Mouse (Mus musculus): ENCODE data around the gene Abce1.

- TF ChIP-seq CTCF (IDR thresholded peaks at IDR 0.05; ENCODE audit: low read depth) (no peak), EP300 (IDR thresholded peaks at IDR 0.05; ENCODE audit: low read depth) (no peak)
Observed at GRCm38 (mm10) chr8:79692531-79692930, 19.0 kb downstream of the Abce1 start.
